Mouse (Mus musculus) naive thymus-derived CD4-positive, alpha-beta T cell, adult 2 months (primary cell): ENCODE results near the gene Susd6.
"Not testable (repeated sequence)": the region's sequence is repeated elsewhere in the genome, so short reads cannot be mapped to it uniquely, and the experiment has no call there.

Experiments
- DNase-seq: peaks from one replicate; pipeline ENCODE4 v3.0.0-alpha.2; 2011; ENCODE audit warnings: low read depth

Susd6 gene

DNA sequence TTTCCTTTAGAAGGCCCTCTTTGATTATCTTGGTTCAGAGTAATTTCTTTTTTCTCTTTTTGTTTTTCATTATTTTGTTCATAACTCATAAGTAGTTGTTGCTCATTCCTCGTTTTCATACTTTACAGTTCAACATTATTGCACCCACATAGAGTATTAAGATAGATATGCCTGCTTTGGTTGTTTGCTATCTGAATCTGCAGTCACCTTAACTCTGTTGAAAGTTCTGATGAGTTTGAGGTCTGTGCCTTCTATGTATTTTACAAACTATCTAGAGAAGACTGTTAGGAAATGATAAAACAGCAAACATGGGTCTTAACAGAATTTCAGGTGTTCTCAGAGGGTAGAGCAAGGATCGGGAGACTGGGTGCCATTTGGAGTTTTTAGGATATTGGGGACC is 23.1 kb downstream of the Susd6 start:
- no peak for DNase-seq

DNA sequence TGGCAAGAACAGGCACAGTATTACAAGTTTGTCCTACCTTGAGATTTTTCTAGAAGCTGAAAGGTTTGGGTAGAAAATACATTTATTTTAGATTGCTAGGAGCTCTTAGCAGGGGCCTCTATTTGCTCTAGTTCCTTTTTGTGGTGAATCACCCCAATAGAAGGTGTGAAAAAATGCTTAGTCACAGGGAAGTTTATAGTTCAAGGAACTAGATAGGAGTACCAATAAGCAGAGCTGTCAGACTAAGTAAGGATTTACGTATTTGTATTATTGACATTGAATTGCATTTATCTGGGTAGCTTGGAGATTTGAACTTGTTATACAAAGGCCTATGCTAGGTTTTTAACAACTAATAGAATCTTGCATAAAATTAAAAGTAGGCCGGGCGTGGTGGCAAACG is 23.6 kb downstream of the Susd6 start:
- DNase-seq: no peak

DNA sequence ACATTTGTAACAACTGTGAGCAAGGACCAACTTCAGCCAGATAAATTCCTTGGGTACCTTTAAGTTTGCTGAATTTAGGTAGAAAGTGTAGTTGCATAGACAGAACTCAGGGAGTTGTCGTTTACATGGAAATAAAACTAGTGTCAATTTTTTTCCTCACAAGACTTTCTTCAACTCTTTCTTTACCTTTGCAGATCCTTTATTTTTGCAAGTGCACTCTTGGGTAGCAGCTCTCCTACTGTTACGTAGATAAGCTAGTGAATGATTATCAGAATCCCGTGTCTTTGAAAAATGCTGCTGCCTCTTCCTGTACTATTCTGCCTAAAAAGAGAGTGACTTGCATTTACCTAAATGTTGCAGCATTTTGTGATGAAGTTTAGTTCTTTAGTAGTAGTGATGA is 24.2 kb downstream of the Susd6 start:
- DNase-seq: no peak

DNA sequence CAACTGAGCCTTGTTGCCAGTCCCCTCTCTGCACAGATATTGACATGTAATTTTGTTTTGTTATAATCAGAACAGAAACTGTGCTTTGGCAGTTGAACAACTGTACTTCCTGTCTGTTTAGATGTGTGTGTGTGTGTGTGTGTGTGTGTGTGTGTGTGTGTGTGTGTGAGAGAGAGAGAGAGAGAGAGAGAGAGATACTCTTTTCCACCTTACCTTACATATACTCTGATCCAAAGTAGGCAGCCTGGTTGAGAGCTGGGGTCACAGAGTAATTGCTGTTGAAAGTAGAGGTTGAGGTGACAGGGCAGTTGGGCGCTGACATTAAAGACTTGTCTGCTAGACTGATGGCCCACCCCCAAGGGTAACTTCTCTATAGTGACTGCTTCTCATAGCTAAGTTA is 25.0 kb downstream of the Susd6 start:
- DNase-seq: peak; percentile 72

DNA sequence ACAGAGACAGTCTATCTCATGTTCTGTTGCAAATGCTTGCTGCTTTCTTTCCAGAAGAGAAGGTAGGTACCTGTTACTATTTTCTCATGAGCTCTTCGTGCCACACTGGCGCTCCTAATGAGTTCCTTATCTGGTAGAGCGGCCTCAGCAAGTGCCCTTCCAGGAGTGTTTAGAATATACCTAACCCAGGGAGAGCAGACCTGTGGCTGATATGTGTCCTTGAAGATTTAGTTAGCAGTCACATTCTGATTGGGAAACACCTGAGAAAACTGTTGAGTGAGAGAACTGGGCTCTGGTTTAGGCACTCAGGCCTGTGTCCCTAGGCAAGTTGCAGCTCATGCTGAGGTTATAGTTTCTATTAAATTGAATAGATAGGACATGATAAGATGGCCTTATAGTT is 25.6 kb downstream of the Susd6 start:
- DNase-seq: no peak

DNA sequence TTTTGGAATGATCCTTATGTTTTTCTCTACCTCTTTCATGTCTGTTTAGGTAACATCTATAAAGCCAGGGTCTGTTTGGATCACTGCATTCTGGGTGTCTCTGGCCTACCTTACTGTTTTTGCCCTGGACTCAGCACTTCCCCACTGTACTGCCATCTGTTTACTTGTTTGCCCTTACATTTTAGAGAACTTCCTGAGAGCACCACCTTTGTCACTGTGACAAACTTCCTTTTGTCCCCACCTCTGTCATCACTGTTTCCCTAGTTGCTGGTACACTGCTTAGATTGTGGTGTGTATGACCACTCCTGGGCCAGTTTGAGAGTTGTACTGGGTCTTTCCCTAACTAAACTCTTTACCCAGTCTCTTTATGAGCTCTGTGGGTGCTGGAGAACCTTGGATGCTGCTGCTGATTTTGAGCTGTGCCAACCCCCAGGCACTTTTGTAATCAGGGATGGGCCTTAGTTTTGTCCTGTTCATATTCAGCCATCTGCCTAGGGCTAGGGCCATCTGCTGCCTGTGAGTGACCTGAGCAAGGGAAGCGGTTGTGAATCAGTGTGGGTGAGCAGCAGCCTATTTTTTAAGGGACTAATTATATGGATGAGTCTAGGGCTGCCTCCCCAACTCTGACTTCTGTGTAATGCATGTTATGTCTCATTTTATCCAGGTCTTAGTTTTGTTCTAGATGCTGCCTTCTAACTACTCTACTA is 26.2 kb downstream of the Susd6 start:
- DNase-seq: peak; percentile 46

DNA sequence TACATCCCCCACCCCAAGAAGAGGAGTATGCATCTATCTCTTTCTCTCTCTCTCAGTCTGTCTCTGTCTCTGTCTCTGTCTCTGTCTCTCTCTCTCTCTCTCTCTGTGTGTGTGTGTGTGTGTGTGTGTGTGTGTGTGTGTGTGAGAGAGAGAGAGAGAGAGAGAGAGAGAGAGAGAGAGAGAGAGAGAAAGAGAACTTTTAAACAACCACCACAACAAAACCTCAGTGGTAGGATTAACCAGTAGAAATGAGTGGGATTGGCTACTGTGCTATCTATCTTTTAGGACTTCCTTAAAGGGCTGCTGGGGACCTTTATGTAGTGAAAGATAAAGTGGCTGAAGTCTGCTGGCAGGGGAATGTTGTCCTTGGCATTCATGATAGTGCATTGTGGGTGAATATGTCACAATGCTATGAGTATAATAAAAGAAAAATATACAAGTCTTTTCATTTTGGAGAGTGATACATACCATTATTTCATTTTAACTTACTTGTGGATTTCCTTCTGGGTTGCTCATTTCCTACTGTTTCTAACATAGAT is 27.5 kb downstream of the Susd6 start:
- no peak for DNase-seq

DNA sequence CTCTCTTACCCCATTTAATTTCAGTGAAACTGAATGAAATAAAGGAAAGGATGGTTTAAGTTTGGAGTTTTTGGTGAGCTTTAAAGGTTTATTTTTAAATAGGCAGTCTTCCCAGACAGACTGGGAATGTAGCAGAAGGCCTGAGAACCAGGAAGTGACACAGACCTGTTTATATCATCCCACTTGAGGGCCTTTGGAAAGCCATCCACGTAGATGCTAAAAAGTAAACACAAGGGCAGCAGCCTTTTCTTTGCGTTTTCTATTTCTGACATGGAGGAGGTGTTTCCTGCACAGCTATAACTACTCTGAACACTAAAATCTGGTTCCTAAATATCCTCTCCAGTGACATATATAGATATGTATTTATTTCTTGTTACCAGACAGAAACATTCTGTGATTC is 28.7 kb downstream of the Susd6 start:
- not testable (repeated sequence) for DNase-seq

DNA sequence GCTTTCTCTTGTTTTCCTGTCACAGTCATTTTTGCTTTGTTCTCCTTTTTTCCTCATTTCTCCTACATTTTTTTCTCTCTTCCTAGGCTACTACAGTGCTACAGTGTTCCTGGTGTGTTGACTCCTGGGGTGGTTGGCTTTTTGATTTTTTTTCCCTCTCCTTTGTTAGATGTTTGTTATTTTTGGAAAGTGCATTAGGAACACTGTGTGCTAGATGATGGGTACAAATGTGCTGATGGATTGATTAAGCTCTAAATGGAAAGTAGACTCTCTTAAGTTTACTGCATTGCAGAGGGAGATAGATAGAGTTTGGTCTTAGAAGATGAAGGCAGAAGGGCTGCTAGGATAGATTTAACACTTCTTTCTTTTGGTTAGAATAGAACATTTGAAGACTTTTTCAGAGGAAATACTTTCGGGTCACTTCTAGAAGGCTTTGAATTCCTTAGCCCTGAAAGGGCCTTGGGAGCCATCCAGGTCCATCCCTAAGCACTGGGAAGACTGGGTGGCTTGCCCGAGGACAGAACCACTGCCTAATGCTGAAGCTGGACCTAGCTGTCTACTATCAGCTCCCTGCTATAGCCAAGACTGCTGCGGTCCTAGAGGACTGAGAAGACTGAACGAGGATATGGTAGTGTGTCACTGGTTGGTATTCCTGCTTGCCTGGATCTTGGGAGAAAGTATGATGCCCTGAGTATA is 31.1 kb downstream of the Susd6 start:
- no peak for DNase-seq

DNA sequence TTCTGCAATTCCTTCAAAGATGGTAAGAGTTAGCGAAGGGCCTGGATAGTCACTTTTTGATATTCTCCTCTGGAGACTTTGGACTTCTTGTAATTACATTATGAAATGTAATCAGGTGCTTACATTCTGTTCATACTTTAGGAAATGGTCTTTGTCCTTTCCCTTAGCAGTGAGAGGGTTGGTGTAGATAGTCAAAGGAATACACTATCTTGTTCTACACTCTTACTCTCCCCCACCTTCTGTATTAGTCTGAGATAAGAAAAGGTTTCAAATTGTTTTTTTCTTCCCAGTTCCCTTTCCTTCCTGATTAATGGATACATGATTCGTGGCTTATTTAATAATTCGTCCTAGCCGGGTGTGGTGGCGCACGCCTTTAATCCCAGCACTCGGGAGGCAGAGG is 32.2 kb downstream of the Susd6 start:
- DNase-seq: no peak

DNA sequence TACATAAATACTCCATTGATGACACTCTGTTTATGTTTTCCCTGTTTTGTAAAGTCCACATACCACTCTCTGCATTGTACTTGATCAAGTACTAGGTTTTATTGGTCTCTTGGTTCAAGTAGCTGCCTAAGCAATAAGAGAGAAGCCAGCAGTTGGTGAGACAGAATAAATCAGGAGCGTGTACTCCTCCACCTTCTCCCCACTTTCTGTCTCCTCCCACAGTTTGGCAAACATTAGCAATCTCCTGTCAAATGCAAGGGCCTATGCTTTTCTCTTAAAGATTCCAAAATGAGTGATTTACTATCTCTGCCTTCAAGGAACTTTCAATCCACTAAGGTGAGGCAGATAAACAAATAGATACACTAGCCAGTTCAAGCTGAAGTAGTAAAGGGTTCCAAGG is 33.9 kb downstream of the Susd6 start:
- no peak for DNase-seq

DNA sequence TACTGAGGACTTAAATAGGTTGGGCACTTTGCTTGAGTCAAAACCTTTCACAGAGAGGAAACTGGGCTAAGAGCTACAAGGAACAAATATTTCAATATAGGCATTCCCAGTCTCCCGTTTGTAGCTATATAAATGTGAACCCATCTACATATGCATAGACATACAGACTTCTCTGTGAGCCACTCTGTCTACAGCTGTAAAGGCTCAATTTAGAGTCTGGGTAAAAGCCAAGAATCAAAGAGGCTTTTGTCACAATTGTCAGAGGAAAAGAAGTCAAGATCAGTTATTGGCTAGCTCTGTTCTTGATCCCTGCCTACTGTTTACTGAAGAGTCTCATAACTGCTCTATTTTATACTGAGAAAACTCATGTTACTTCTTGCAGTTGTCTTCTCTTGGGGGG is 36.1 kb downstream of the Susd6 start:
- DNase-seq: no peak

DNA sequence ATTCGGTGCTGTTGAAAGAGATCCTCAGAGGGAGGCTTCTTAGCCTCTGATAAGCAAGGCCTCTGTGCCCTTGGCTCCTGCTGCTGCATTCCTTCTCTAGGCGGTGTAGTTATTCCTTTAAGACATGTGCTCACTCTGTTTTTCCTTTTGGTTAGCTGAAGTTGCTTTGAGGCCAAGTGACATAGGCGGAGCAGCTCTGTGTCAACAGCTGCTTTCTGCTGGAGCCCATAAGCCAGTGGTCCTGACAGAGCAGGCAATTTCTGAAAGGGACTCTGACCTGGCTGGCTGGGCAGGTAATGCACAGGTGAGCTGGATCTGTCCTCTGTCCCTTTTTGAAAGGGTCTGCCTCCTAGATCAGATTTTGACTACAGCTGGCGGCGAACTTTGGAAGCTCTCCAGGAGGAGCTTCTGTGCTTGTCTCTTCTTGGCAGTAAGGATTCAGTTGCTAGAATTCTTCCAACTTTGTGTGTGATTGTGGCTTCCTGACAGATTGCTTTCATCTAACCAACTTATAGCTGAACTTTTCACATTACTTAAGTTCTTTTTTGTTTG is 37.2 kb downstream of the Susd6 start:
- no peak for DNase-seq

DNA sequence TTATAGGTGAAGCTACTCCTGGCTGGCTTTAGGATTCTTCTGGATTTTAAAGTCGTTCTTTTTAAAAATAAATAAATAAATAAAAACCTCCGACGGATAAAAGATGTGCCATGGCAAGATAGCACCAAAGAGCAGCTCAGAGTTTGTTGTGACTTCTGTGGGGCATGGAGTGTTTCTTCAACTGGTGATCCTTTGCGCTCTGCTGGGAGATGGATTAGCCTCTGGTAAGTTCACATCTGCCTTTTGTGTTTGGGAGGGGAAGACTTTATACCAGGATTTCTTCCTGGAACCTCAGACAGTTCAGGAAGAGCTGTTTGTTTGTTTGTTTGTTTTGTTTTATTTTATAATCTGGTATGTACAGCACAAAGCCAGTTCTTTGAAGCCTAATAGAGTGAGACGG is 37.7 kb downstream of the Susd6 start:
- DNase-seq: no peak

DNA sequence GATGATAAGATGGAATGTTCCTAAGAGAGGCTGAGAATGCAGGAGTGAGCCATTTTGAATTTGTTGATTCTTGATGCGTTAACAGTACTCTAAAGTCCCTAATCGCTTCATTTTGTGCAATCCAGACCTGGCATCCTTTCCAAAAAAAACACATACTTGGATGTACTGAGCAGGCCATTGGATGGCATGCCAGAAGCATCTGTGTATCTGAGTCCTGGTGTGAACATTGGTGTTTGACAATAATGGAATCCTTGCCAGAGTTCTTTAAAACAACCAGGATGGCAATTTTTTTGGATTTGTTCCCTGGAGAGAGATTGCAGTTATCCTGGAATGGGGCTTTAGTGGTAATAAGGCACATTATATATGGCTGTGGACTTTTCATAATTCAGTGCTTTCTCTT is 38.6 kb downstream of the Susd6 start:
- no peak for DNase-seq

DNA sequence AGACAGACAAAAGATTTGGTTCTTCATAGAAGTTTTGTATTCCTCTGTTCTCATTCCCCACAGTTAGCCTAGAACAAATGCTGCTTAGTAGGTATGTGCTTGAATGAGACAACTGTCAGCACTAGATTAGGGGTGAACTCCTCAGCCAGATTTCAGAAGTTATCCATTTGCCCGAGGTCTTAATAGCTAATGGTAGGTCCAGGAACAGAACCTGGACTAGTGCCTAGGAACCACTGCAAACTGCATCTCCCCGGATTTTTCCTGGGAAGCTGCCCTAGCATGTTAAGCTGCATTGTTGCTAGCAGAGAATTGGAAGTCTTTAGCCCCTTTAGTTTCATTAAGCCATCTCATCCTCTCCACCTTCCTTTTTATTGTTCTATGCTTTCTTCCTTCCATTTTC is 39.9 kb downstream of the Susd6 start:
- DNase-seq: no peak

DNA sequence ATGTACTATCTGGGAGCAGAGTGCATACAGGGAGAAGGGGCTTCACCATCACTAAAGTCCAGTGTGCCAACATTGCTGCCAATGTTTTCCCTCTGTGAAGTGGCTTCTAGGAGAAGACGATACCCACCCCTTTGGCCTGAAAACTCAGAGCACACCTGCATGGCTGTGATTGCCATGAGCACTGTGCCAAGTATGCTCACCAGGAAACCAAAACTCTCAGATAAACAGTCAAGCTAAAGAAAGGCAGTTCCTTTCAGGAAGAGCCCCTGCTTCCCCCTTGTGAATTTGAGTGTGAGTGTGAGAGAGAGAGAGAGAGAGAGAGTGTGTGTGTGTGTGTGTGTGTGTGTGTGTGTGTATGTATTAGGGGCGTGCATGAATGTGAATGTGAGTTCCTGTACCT is 40.5 kb downstream of the Susd6 start:
- DNase-seq: no peak

DNA sequence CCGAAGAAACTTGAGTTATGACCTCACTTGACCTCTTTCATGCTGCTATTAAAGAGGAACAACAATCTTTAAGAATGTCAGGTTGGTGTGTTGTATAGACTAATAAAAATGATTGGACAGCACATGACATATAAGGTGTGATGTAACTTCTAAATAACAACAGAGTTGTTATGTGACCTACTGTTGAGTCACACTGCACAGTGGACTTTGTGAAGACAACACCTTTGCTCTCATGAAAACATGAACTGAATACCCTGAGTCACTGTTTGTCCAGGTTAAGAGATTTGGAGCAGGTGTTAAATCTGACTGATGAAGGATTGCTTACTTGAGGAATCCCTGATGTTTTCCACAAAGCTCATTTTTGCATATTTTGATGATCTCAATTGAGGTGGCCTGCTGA is 42.0 kb downstream of the Susd6 start:
- no peak for DNase-seq

DNA sequence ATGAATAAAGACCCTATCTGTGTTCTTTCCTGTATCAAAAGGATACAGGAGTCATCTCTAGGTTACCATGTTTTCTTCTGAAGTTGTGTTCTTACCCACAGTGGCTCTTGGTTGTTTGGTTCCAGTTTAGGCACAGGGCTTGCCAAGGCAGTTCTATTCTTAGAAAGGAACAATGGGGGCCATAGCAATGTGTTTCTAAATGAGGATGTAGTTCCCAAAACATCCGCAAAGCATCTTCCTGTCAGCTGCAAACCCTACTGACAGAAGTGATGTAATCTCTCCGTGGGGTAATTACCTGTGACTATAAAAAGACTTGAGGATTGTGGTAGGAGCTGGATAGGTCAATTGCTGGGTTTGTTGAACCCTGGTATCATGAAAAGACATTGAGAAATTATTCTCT is 43.2 kb downstream of the Susd6 start:
- DNase-seq: peak; percentile 68

DNA sequence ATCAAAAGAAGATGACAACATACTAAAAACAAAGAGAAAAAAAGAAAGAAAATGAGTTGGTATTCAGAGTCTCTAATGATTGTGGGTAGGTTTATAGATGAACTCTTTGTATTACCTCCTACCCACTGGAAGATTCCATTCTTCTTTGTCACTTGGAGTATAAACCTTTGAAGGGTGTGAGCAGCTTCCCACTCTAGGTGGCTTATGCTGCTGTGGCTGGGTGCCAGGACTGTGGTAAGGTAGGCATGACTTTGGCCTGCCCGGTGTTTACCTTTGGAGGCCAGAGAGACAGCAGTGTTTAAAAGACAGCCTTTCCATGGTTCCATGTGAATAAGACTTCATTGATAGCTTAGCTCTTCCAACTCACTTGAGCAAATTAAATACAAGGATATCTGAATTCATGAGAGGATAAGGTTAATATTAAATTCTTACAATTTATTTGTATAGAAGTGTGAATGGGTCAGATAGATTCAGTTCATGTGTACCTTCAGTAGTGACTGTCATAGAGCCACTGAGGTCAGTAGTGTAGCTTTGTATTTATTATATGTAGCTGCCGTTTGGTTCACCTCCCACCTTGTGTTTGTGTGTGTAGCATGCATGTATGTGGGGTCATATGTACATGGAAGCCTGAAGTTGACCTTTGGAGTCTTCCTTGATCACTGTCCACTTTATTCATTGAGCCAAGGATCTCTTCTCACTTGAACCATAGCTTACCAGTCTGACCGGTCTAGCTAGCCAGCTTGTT is 44.0 kb downstream of the Susd6 start:
- DNase-seq: no peak

DNA sequence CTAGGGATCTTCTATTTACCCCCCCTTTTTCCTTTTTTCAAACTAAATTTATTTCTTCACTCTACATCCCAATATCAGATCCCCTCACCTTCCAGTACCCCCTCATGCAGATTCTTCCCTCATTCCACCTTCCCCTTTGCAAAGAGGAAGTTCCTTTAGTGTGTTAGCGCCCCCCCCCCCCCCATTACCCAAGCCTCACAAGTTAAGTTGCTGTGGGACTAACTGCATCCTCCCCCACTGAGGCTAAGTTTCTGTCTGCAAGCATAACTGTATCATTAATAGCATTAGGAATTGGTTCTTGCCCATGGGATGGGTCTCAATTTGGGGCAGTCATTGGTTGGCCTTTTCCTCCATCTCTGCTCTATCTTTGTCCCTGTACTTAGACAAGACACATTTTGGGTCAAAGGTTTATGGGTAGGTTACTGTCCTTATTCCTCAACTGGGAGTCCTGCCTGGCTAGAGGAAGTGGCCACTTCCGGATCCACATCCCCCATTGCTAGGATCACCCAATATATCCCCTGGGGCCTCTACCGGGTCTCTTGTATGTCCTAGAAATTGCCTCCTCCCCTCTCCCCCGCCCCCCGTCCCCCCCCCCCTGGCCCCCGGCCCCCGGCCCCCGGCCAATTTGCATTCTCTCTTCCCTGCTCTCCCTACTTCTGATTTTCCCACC is 44.7 kb downstream of the Susd6 start:
- DNase-seq: no peak

DNA sequence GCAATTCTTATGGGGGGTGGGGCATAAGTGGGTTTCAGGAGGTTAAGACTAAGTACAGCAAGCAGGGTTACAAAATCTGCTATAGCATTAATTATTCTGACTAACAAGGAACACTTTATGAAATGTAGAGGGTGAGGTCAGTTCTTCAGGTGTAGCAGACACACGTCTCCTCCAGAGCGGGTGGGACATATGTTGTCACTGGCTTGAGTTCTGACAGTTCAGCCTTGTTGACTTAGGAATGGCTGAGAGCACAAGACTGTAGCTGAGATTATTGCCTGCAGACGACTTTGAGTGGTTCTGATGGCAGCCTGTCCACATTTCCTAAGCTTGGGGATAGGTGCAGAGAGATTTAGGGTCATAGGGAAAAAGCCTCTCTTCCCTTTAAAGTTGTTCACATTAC is 47.3 kb downstream of the Susd6 start:
- no peak for DNase-seq
